Mouse (Mus musculus): ENCODE data around the gene Zfp772.
"Not testable (repeated sequence)": the region's sequence is repeated elsewhere in the genome, so short reads cannot be mapped to it uniquely, and the experiment has no call there.

Gene Zfp772

DNA sequence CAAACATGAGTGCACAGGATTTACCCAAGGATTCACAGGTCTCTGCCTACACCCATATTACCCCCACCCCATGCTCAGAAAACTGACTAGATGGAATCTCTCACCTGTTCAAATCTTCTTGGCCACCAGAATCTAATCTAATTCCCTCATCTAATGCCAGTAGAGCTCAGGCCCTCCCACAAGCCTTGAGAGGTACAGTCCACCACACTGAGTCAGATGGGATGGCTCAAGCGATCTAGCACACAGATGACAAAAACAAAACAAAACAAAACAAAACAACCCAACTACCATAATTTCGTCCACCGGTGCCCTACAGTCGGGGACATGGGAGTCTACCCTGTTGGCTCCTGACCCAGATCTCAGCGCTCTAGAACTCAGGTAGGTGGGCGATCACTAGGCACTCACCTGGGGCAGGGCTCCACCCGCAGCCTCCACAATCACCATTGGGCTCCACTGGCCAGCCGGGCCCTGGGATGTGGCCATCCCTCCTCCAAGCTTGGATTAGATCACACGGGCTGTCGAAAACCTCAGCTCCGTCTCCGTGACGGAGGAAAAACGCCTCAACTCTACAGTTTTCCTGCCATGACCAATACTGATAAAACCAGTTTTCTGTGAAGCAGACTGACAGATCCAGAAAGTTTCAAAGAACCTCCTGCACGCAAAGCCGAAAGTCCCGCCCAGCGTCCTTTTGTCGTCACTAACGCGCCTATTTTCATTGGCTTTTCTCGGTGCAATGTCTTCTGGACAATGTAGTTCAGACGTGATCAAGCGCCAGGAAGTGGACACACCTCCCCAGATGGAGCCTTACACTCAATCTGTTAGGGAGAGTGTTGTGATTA is at the start of gene Zfp772:
Gene Zfp772 (minus strand): TSS at position 686 of the 839 bp plus-strand sequence.
- peak; percentile 47 to 57 for DNase-seq

DNA sequence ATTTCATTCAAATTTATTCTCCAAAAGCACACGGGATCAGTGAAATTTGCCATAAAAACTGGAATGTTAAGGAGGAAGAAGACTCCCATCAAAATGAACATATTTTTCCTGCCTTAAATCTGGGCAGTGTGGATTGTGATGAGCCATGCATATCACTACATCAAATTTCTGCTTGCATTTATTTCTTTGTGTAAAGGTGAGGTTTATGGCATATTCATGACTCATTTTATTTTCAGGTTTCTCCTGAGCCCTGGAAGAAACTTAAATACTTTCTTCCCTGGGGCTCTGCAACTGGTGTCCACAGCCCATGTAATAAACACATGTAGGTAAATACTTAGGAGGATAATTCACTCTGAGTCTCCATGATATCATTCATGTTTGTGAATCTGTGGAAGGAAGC is 37.4 kb upstream of the Zfp772 start, which contains the start of gene Vmn2r29:
Gene Vmn2r29 (minus strand): TSS at position 101 of the 400 bp plus-strand sequence.
- DNase-seq, result not testable (repeated sequence)

DNA sequence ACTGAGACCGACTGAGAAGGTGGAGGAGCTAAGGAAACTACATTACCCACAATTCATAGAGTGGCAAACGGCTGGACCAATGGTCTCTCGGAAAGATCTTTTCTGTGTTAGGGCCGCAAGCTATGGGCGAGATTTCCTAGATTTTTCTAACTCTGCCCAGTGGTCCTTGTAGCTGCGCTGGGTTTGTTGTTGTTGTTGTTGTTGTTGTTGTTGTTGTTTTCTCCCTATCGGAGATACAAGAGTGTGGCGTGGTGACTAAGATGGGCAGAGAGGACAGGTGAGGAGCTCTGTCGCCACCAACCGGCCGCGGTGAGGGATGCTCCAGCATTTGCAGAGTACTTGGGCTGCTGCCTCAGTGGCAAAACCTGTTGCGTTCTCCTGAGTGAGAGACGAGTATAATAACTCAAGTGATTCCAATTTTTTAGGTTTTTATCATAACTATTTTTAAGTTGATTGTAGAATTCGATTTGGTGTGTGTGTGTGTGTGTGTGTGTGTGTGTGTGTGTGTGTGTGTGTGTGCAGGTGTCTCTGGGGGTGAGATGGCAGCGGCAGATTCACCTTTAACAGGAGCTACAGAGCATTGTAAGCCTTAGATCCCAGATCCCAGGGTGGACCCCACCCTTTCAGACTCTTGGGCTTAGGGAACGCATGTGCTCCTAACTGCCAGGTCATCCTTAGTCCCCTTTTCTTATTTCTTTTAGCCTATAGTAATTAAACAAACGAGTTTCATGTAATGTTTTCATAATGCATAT is 21.4 kb downstream of the Zfp772 start:
- peak; percentile 37 to 69 for DNase-seq

DNA sequence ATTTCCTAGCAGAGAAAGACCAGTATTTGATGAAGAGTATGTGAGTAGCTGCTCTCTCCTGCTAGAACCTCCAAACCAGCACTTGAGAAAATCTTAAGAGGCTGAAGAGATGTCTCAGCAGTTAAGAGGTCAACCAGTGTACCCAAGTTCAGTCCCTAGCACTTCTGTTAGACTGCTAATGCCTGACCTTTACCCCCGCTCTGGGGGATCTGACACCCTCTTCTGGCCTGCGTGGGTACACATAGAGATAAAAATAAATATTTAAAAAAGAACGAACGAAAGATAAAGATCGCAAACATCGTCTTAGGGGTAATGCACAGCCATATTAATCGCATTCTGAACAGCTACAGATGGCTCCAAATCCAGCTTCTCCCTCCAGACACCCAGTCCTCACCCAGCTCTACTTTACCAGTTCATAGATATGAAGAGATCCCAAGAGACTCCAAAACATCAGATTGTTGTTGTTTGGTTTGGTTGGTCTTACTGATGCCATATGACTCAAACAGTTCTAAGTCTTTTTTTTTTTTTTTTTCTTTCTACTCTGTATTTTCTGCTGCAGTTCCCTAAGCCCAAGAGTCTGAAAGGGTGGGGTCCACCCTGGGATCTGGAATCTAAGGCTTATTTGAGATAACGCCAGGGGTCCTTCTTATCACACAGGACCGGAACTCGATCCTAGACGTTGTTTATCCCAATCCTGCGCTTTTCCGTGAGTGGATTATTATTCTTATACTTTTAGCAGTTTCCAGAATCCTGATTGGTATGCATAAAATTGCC is 22.2 kb downstream of the Zfp772 start:
- DNase-seq, result no peak

DNA sequence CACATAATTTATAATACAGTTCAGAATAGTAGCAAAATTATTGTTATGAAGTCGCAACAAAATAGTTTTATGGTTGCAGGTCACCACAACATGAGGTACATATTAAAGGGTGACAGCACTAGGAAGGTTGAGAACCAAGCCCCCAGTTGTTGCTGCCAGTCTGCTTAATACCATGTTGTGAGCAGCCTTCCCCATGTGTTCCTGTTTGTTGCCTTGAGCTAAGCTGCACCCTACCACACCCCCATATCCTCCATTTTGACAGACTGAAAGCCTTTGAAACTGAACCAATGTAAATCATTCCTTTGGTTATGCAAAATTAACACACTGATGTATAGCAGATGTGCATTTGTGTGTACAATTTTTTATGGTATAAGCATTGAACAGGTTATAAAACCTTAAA is 23.9 kb downstream of the Zfp772 start:
- DNase-seq, result no peak

DNA sequence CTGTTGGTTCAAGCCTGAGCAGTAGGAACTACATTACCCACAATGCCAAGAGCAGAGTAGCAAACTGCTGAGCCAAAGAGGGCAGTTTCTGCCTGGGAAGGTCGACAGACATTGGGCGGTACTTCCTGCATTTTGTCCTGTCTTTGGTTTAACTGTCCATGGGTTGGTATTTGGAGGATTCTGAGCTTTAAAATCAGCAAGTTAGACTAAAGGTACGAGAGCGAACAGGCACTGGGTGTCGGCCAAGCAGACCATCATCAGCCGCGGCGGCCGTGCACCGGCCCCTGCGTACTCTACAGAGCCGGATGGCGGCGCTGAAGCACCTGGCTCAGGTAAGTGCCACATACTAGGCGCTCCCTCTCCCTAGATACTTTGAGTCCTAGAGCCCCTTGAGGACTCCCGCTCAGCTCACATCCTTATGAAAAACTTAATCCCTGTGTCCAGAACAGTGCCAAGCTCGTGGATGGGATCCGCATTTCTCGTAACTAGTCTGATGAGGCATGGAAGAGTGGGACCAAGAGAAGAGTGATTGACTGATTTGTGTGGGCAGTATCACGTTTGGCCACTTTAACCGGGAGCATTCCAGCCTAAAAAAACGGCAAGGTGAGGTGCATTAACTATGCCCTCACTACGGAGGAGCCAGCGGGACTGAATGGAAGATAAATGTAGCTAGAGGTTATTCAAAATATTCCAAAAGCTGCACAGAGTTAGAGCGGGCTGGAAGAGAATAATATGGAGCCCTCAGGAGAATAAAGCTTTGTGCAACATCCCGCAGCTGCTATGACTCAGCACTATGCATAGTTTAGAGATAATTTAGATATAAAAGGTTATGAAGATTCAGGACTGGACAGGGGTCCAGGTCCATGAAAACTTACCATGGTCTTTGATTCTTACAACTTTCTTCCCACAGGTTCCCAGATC is 38.3 kb downstream of the Zfp772 start, which contains the start of gene Zfp418:
Gene Zfp418 (plus strand): TSS at position 104 of the 921 bp plus-strand sequence.
- DNase-seq, result peak; percentile 69 to 78
